Mouse (Mus musculus) hindbrain, embryonic 13.5 days (tissue): Measurements from ENCODE around the gene Sept11. TPM values are rescaled to one million over a fixed set of nuclear protein-coding genes. Genes with fewer than 3 reads are reported as not detected.

Source experiments
- ATAC-seq: fragments of 200-750 bp; cut with Nextera tagmentation; 2 replicates; pipeline ENCODE4 v1.8.0; 2017; ENCODE audit warnings: moderate TSS enrichment; ENCODE audit not compliant: low FRiP score
- H3K27ac ChIP-seq: fragments of 300-500 bp; sonication (generic); 2 replicates; pipeline ENCODE4 v1.5.1; 2015; ENCODE audit warnings: inconsistent platforms, mild to moderate bottlenecking, moderate library complexity
- H3K27me3 ChIP-seq: fragments of 300-500 bp; sonication (generic); 2 replicates; pipeline ENCODE4 v1.6.1; 2015; ENCODE audit warnings: mild to moderate bottlenecking, inconsistent platforms
- H3K36me3 ChIP-seq: fragments of 300-500 bp; sonication (generic); 2 replicates; pipeline ENCODE4 v1.6.1; 2015; ENCODE audit warnings: mild to moderate bottlenecking, inconsistent platforms
- H3K4me1 ChIP-seq: fragments of 300-500 bp; sonication (generic); replicated peaks from 2 replicates; pipeline ENCODE4 v1.6.1; 2015; ENCODE audit warnings: inconsistent platforms
- H3K4me2 ChIP-seq: fragments of 300-500 bp; sonication (generic); 2 replicates; pipeline ENCODE4 v1.6.1; 2015; ENCODE audit warnings: inconsistent platforms, mild to moderate bottlenecking, moderate library complexity
- H3K4me3 ChIP-seq: fragments of 300-500 bp; sonication (generic); 2 replicates; pipeline ENCODE4 v1.5.1; 2015; ENCODE audit warnings: mild to moderate bottlenecking, inconsistent platforms
- H3K9ac ChIP-seq: fragments of 300-500 bp; sonication (generic); 2 replicates; pipeline ENCODE4 v1.6.1; 2015; ENCODE audit warnings: mild to moderate bottlenecking, inconsistent platforms
- H3K9me3 ChIP-seq: fragments of 300-500 bp; sonication (generic); 2 replicates; pipeline ENCODE4 v1.6.1; 2016; ENCODE audit warnings: inconsistent platforms
- WGBS: fragments of 180-500 bp; shearing (Covaris S2); methylation state at CpG from one replicate; pipeline ENCODE4 v1.1.7; 2015; 5-methylcytosine and 5-hydroxymethylcytosine counted together
- polyA plus RNA-seq: library from polyadenylated mRNA; unstranded; fragments of >200 nt; fragmentation: Nextera tagmentation; extraction: Ambion mirVana; gene quantifications from 2 replicates; pipeline ENCODE4 v1.2.1, GENCODE M21; 2015

Sept11 gene
- polyA plus RNA-seq, 1 experiment from 2014 or later: 165 TPM

DNA sequence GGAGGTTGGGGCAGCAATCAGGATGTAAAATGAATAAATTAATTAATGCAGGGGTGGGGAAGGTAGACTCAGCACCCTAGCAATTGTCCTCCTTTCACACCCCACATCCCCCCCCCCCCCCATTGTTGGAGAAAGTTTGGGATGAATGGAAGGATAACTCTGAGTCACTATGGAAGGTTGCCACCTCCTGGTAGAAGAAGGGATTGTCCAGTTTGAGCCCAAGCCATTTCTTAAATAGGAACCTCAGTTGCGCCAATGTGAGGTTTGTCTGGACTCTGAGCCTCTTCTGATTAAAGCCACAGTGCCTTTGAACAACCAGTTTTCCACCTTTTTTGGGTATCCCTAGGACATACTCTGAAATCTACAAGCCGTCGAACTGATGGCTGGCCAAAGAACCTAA is 70.3 kb downstream of the Sept11 start:
- H3K4me1 ChIP-seq: no peaks in the 10 kb centered on the region
- no peak; the same call in 1 of the 2 replicates for ATAC-seq
- no peak overlapping the region for H3K4me2 ChIP-seq
- peaks cover 80% of the 10 kb centered on the region for H3K36me3 ChIP-seq
- H3K27ac ChIP-seq: no peak overlapping the region
- no peaks in the 10 kb centered on the region for H3K9me3 ChIP-seq
- 83% methylated on average over 3 of the region's 3 CpGs for WGBS
- H3K27me3 ChIP-seq: no peaks in the 10 kb centered on the region
- no peak overlapping the region for H3K9ac ChIP-seq
- no peak overlapping the region for H3K4me3 ChIP-seq

DNA sequence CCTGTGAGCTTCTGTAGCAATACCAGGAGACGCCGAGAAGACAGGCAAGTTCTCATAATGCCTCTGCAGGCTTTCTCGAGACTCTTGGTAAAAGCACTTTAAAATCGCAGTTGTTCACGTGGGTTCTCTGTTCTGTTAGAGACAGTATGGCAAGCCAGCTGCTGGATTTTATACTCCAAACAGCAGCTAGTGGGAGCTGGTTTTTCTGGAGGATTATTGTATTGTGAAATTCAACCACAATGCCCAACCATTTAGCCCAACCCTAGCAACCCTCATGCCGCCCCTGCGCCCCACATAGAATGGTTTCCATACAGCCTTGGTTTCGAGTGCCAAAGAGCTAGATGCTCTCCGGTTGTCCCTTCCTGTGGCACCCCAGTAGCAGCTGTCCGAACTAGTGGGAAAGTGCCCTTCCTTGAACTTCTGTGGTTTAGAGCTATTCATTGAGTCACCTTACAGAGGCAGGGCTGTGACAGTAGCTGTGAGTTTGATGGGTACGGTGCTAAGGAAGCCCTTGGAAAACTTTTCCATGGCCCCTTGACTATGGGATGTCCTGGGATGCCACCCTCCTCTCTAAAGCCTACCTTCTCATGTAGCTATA is 74.8 kb downstream of the Sept11 start:
- Histone ChIP-seq H3K9ac (no peak overlapping the region), H3K4me1 (no peaks in the 10 kb centered on the region), H3K36me3 (peaks cover 74% of the 10 kb centered on the region), H3K4me2 (no peak overlapping the region), H3K27ac (no peak overlapping the region), H3K9me3 (no peaks in the 10 kb centered on the region), H3K4me3 (no peak overlapping the region), H3K27me3 (no peaks in the 10 kb centered on the region)
- 94% methylated on average over 11 of the region's 11 CpGs for WGBS
- ATAC-seq: no peak

DNA sequence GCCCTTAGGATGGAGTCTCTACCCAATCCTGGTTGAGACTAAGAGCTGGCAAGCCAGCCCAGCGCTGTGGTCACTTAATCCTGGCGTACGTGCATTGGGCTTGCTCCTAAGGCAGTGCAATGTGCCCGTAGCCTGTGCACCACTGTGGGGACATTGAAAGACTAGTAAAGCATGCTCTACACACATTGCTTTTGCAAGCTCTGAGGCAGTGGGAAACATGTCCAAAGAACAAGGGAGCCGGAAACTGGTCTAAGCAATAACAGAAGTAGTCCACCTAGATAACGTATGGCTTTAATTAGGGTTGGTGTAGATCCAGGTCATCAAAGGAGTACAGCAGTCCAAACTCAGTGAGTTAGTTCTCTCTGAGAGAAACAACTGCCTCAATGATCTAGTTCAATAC is 75.4 kb downstream of the Sept11 start:
- H3K4me3 ChIP-seq: no peak overlapping the region
- H3K27me3 ChIP-seq: no peaks in the 10 kb centered on the region
- no peak overlapping the region for H3K4me2 ChIP-seq
- no peak overlapping the region for H3K27ac ChIP-seq
- no peaks in the 10 kb centered on the region for H3K9me3 ChIP-seq
- H3K36me3 ChIP-seq: peaks cover 78% of the 10 kb centered on the region
- H3K4me1 ChIP-seq: no peaks in the 10 kb centered on the region
- ATAC-seq: no peak
- H3K9ac ChIP-seq: no peak overlapping the region
- 89% methylated on average over 6 of the region's 6 CpGs for WGBS

DNA sequence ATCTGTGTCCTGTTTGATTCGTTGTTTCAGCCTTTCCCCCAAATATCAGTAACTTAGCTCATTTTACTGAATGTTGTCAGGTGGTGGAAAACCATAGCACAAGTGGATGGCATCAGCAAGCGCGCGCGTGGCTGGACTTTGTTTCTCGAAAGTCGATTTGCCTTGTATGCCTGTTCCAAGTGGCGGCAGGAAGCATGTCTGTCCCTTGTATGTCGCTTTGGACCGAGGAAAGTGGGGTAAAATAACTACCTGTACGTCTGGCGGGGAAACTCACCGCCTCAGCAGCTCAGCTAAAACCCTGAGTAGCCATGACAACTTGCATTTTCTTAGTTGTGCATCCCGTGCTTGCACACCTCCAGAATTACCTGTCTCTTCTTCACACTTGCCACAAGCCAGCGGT is 78.2 kb downstream of the Sept11 start:
- Histone ChIP-seq H3K36me3 (peaks cover 77% of the 10 kb centered on the region), H3K27me3 (no peaks in the 10 kb centered on the region)
- 96% methylated on average over 15 of the region's 15 CpGs for WGBS

DNA sequence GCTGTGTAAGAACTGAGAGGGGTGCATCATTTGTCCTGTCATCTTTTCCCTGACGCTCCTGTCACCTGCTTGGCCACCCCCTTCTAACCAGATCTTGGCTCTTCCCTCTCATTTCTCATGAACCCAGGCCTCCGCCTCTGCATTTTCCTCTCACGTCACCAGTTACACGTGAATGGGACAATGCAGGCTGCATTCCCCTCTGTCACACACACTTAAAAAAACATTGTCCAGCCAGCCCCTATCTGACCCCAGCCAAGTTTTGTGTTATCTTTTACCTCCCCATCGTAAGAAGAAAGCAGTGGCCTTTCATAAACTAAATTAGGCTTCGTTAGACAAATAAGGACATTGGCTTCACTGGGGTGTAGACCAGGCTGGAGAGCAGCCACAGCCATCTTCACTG is 79.3 kb downstream of the Sept11 start:
- Histone ChIP-seq H3K9me3 (no peaks in the 10 kb centered on the region), H3K4me2 (no peak overlapping the region), H3K27ac (no peak overlapping the region), H3K36me3 (peaks cover 75% of the 10 kb centered on the region), H3K27me3 (no peaks in the 10 kb centered on the region), H3K9ac (no peak overlapping the region), H3K4me1 (no peaks in the 10 kb centered on the region), H3K4me3 (no peak overlapping the region)
- ATAC-seq: no peak
- 86% methylated on average over 6 of the region's 6 CpGs for WGBS

More for the DNA sequence above, 78.2 kb downstream of the Sept11 start:
- Histone ChIP-seq H3K4me1 (no peaks in the 10 kb centered on the region), H3K9me3 (no peaks in the 10 kb centered on the region), H3K9ac (no peak overlapping the region), H3K27ac (no peak overlapping the region), H3K4me2 (no peak overlapping the region), H3K4me3 (no peak overlapping the region)
- ATAC-seq: no peak

DNA sequence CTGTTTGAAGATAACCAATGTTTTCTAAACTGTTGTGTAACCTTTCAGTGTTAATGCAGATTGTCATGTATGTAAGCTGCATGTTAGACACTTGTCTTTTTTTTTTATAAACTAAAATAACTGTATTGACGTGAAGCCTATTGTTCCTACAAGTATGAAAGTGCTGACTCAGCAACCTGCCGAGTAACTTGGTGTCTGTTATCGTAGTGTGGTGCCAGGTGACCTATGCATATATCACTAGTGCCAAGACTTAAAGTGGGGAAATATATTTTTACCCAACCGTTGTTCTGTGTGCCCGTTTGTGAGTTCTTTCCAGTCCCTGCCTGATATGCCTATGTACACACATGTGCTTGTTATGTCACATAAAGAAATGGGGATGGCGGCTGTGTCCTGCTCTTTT is 81.4 kb downstream of the Sept11 start:
- Histone ChIP-seq H3K27me3 (no peaks in the 10 kb centered on the region), H3K9me3 (no peaks in the 10 kb centered on the region), H3K27ac (no peak overlapping the region), H3K9ac (no peak overlapping the region), H3K4me3 (no peak overlapping the region), H3K4me2 (no peak overlapping the region), H3K4me1 (no peaks in the 10 kb centered on the region), H3K36me3 (peaks cover 73% of the 10 kb centered on the region)
- WGBS: 89% methylated on average over 6 of the region's 6 CpGs
- no peak for ATAC-seq

DNA sequence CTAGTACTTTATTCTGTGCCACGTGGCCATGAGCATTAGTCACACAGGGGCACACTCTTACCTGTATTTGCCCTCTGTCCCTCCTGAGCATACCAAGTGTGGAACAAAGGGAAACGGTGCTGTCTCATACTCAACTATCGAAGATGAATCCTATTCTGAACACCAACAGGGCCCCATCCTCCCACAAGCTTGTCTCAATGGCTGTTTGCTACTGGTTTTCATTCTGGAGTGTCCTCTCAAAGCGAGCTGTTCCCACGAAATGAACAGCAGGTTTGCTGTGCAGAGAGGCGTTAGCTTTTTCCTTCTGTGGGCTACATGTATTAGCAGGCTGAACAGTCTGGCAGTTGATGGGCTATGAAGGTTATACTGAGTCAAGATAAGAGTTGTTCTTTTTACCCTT is 85.4 kb downstream of the Sept11 start:
- WGBS: 88% methylated on average over 6 of the region's 6 CpGs
- H3K36me3 ChIP-seq: peaks cover 57% of the 10 kb centered on the region
- H3K9me3 ChIP-seq: no peaks in the 10 kb centered on the region

DNA sequence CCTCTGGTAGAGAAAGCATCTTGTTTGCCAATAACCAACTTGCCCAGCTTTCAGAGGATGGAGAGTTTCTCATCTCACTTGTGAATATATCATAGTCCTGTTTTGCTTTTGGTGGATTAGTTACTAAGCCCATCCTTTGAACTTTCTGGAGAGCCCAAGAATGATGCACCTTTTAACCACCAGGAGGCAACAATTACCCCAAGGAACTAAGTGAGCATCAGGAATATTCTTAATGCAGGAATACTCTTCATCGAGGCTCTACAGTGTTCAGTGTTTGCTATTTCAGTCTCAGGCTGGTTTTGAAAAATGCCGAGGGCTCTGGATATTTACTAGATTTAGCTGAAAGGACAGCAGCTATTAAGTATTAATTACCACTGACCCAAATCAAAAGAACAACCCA is 87.0 kb downstream of the Sept11 start:
- H3K4me1 ChIP-seq: no peaks in the 10 kb centered on the region
- 77% methylated on average over 2 of the region's 2 CpGs for WGBS
- H3K9me3 ChIP-seq: no peaks in the 10 kb centered on the region
- H3K9ac ChIP-seq: no peak overlapping the region
- H3K4me2 ChIP-seq: no peak overlapping the region
- H3K27ac ChIP-seq: no peak overlapping the region
- peaks cover 55% of the 10 kb centered on the region for H3K36me3 ChIP-seq
- H3K27me3 ChIP-seq: no peaks in the 10 kb centered on the region
- no peak overlapping the region for H3K4me3 ChIP-seq
- ATAC-seq: no peak

More for the DNA sequence above, 85.4 kb downstream of the Sept11 start:
- Histone ChIP-seq H3K4me1 (no peaks in the 10 kb centered on the region), H3K27me3 (no peaks in the 10 kb centered on the region), H3K27ac (no peak overlapping the region), H3K4me2 (no peak overlapping the region), H3K9ac (no peak overlapping the region), H3K4me3 (no peak overlapping the region)
- ATAC-seq: no peak

DNA sequence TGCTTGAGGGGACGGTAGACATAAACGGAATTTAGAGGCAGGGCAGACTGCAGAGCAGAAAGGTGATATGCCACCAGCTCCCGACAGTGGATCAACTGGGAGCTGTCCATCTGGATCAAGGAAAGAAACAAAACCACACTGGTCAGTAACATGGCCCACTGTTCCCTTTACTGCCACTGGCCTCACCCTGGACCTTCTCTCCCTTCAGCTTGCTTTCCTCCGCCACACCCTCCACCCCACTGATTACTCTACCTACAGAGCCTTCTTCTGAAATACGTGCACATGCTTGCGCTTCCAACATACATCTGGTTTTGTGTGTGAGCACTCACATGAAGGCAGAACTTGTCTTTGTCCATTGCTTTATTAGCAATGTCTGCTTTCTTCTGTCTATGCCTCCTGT is 90.1 kb downstream of the Sept11 start:
- Histone ChIP-seq H3K9ac (no peak overlapping the region), H3K27ac (no peak overlapping the region), H3K27me3 (no peaks in the 10 kb centered on the region), H3K4me3 (no peak overlapping the region), H3K4me1 (no peaks in the 10 kb centered on the region), H3K36me3 (peaks cover 55% of the 10 kb centered on the region), H3K4me2 (no peak overlapping the region), H3K9me3 (no peaks in the 10 kb centered on the region)
- ATAC-seq: no peak
- WGBS: 87% methylated on average over 6 of the region's 6 CpGs

DNA sequence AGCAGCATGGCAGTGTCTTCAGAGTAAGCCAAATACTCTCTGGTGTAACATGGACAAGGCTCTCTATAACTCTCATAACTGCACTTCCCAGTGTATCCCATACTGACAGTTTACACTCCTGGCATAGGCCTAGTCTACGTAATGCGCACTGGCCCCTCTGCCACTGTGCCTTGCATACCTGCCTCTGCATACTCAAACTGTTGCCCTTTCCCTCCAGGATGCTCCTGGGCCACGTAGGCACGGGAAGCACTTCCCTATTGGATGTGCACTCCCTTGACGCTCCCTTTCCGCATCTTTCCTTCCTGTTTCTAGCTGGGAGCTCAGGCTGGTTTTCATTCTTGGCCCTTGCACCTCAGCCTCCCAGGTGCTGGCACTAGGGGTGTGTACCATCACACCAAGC is 91.3 kb downstream of the Sept11 start:
- Histone ChIP-seq H3K27me3 (no peaks in the 10 kb centered on the region), H3K36me3 (peaks cover 55% of the 10 kb centered on the region)
- 93% methylated on average over 6 of the region's 6 CpGs for WGBS

DNA sequence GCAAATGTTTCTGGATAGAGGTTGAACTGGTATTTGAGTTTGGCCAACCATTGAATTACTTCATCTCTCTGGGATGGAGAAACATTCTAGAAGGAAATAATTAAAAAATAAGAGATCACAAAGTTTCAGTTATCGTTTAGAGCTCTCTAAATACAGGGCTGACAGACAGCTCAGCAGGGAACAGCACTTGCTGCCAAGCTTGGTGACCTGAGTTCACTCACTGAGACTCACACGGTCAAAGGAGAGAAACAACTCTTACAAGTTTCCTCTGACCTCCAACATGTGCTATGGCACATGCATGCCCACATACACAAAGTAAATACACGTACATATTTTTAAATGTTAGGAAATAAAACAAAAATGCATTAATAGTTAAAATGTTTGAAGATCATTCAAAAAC is 96.4 kb downstream of the Sept11 start:
- Histone ChIP-seq H3K27ac (no peak overlapping the region), H3K27me3 (no peaks in the 10 kb centered on the region), H3K4me3 (no peak overlapping the region), H3K9me3 (no peaks in the 10 kb centered on the region), H3K4me2 (no peak overlapping the region), H3K4me1 (no peaks in the 10 kb centered on the region), H3K36me3 (peaks cover 37% of the 10 kb centered on the region), H3K9ac (no peak overlapping the region)
- WGBS: 72% methylated on average over 3 of the region's 3 CpGs
- ATAC-seq: no peak

More for the DNA sequence above, 91.3 kb downstream of the Sept11 start:
- Histone ChIP-seq H3K27ac (no peak overlapping the region), H3K4me1 (no peaks in the 10 kb centered on the region), H3K9me3 (no peaks in the 10 kb centered on the region), H3K4me2 (no peak overlapping the region), H3K4me3 (no peak overlapping the region), H3K9ac (no peak overlapping the region)
- ATAC-seq: no peak

DNA sequence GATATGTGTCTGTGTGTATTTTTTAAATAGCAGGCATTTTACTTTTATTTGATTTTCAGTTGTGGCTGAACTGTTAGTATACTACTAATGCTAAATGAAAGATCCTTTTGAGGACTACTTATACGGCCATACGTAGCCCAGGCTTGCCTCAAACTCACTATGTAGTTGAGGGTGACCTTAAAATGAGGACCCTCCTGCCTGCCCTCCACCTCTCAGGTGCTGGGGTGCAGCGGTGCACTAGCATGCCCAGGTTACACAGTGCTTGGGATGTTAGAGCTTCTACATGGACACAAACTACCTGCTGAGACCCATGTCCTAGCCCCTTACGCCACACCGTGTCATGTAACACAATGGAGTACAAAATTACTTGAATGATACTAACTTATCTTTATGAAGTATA is 97.2 kb downstream of the Sept11 start:
- ATAC-seq: no peak
- no peaks in the 10 kb centered on the region for H3K9me3 ChIP-seq
- no peak overlapping the region for H3K9ac ChIP-seq
- no peak overlapping the region for H3K27ac ChIP-seq
- H3K4me1 ChIP-seq: no peaks in the 10 kb centered on the region
- H3K36me3 ChIP-seq: peaks cover 33% of the 10 kb centered on the region
- no peak overlapping the region for H3K4me2 ChIP-seq
- no peaks in the 10 kb centered on the region for H3K27me3 ChIP-seq
- H3K4me3 ChIP-seq: no peak overlapping the region
- 96% methylated on average over 5 of the region's 5 CpGs for WGBS

DNA sequence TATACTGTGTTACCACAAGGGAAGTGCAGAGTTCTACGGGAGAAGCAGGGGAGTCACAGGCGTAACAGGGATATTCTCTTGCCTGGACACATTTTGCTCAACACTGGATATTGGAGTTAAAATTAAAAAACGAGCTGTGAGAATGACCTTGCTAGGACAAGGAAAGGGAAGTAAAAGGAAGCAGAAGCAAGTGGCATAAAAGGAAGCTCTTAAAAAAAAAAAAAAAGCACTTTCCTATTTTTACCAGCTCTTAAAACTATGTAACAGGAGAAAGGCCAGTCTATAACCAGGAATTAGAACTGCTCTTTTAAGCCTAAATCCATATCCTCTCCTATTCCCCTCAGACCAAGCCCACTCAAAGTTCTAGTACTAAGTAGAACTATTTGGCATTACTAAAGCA is 105.0 kb downstream of the Sept11 start:
- H3K27me3 ChIP-seq: no peaks in the 10 kb centered on the region
- H3K9ac ChIP-seq: no peak overlapping the region
- H3K4me2 ChIP-seq: no peak overlapping the region
- H3K9me3 ChIP-seq: no peaks in the 10 kb centered on the region
- no peak overlapping the region for H3K4me3 ChIP-seq
- no peak overlapping the region for H3K27ac ChIP-seq
- peaks cover 38% of the 10 kb centered on the region for H3K36me3 ChIP-seq
- 84% methylated on average over 3 of the region's 3 CpGs for WGBS
- ATAC-seq: no peak
- peaks cover 4% of the 10 kb centered on the region for H3K4me1 ChIP-seq
